Mouse (Mus musculus) liver, embryonic 12.5 days (tissue): ENCODE results near the gene Myrf. TPM values are rescaled to one million over a fixed set of nuclear protein-coding genes. Genes with fewer than 3 reads are reported as not detected.

Source experiments
- ATAC-seq: fragments of 200-750 bp; cut with Nextera tagmentation; 2 replicates; pipeline ENCODE4 v1.8.0; 2017; ENCODE audit warnings: moderate number of reproducible peaks, mild to moderate bottlenecking, moderate library complexity
- H3K27ac ChIP-seq: fragments of 300-500 bp; sonication (generic); 2 replicates; pipeline ENCODE4 v1.5.1; 2016; ENCODE audit warnings: mild to moderate bottlenecking
- H3K27me3 ChIP-seq: fragments of 300-500 bp; sonication (generic); replicated peaks from 2 replicates; pipeline ENCODE4 v1.6.1; 2016; ENCODE audit warnings: mild to moderate bottlenecking, moderate library complexity
- H3K36me3 ChIP-seq: fragments of 300-500 bp; sonication (generic); 2 replicates; pipeline ENCODE4 v1.6.1; 2016; ENCODE audit warnings: mild to moderate bottlenecking, moderate library complexity
- H3K4me1 ChIP-seq: fragments of 300-500 bp; sonication (generic); 2 replicates; pipeline ENCODE4 v1.6.1; 2016
- H3K4me2 ChIP-seq: fragments of 300-500 bp; sonication (generic); 2 replicates; pipeline ENCODE4 v1.6.1; 2016; ENCODE audit warnings: mild to moderate bottlenecking, moderate library complexity
- H3K4me3 ChIP-seq: fragments of 300-500 bp; sonication (generic); 2 replicates; pipeline ENCODE4 v1.5.1; 2016; ENCODE audit warnings: mild to moderate bottlenecking, moderate library complexity
- H3K9ac ChIP-seq: fragments of 300-500 bp; sonication (generic); 2 replicates; pipeline ENCODE4 v1.6.1; 2016; ENCODE audit warnings: mild to moderate bottlenecking, moderate library complexity
- H3K9me3 ChIP-seq: fragments of 300-500 bp; sonication (generic); replicated peaks from 2 replicates; pipeline ENCODE4 v1.6.1; 2016; ENCODE audit warnings: mild to moderate bottlenecking, moderate library complexity
- whole genome bisulfite sequencing: fragments of 180-500 bp; shearing (Covaris S2); methylation state at CpG from one replicate; pipeline ENCODE4 v1.1.7; 2016; ENCODE audit not compliant: insufficient replicate concordance; 5-methylcytosine and 5-hydroxymethylcytosine counted together
- polyA plus RNA-seq: library from polyadenylated mRNA; unstranded; fragments of >200 nt; fragmentation: Nextera tagmentation; extraction: Ambion mirVana; gene quantifications from 2 replicates; pipeline ENCODE4 v1.2.1, GENCODE M21; 2016

Myrf gene
- polyA plus RNA-seq, 1 experiment from 2014 or later: 6.6 TPM

- Histone ChIP-seq H3K9ac (no peak overlapping the region), H3K27ac (no peak overlapping the region), H3K4me1 (peaks cover 32% of the 10 kb centered on the region), H3K4me2 (no peak overlapping the region), H3K9me3 (no peaks in the 10 kb centered on the region), H3K36me3 (no peaks in the 10 kb centered on the region), H3K27me3 (peaks cover 18% of the 10 kb centered on the region), H3K4me3 (no peak overlapping the region)
- 34% methylated on average over 5 of the region's 5 CpGs for WGBS
- ATAC-seq: no peak
Measured at GRCm38 (mm10) chr19:10274056-10274455, 33.5 kb upstream of the Myrf start.

- H3K36me3 ChIP-seq: no peaks in the 10 kb centered on the region
- peak overlapping the region; percentile 19; the same call in 1 of the 2 replicates for H3K4me2 ChIP-seq
- peaks cover 25% of the 10 kb centered on the region for H3K4me1 ChIP-seq
- H3K9me3 ChIP-seq: no peaks in the 10 kb centered on the region
- ATAC-seq: no peak; the same call in 1 of the 2 replicates
- no peak overlapping the region for H3K9ac ChIP-seq
- 21% methylated on average over 11 of the region's 11 CpGs for WGBS
- no peak overlapping the region for H3K27ac ChIP-seq
- H3K27me3 ChIP-seq: peaks cover 16% of the 10 kb centered on the region
- H3K4me3 ChIP-seq: no peak overlapping the region
Measured at GRCm38 (mm10) chr19:10272746-10273145, 32.2 kb upstream of the Myrf start.

GRCm38 (mm10) chr19:10271592-10271991 lies 31.0 kb upstream of the Myrf start:
- H3K27me3 ChIP-seq: peaks cover 21% of the 10 kb centered on the region
- WGBS: 60% methylated on average over 7 of the region's 7 CpGs
- no peaks in the 10 kb centered on the region for H3K36me3 ChIP-seq
- no peak overlapping the region for H3K4me3 ChIP-seq
- no peak overlapping the region for H3K4me2 ChIP-seq
- H3K9ac ChIP-seq: no peak overlapping the region
- H3K4me1 ChIP-seq: peaks cover 28% of the 10 kb centered on the region
- no peaks in the 10 kb centered on the region for H3K9me3 ChIP-seq
- no peak for ATAC-seq
- no peak overlapping the region for H3K27ac ChIP-seq

- Histone ChIP-seq H3K9ac (no peak overlapping the region), H3K36me3 (no peaks in the 10 kb centered on the region), H3K4me3 (no peak overlapping the region), H3K4me2 (no peak overlapping the region), H3K27me3 (peaks cover 20% of the 10 kb centered on the region), H3K27ac (no peak overlapping the region), H3K4me1 (peaks cover 31% of the 10 kb centered on the region), H3K9me3 (no peaks in the 10 kb centered on the region)
- 74% methylated on average over 5 of the region's 5 CpGs for WGBS
- no peak for ATAC-seq
Measured at GRCm38 (mm10) chr19:10270356-10270755, 29.8 kb upstream of the Myrf start.

GRCm38 (mm10) chr19:10268851-10269250 lies 28.3 kb upstream of the Myrf start:
- H3K9ac ChIP-seq: no peak overlapping the region
- no peak for ATAC-seq
- WGBS: 67% methylated on average over 15 of the region's 15 CpGs
- no peaks in the 10 kb centered on the region for H3K36me3 ChIP-seq
- H3K9me3 ChIP-seq: no peaks in the 10 kb centered on the region
- H3K4me2 ChIP-seq: no peak overlapping the region
- no peak overlapping the region for H3K27ac ChIP-seq
- peaks cover 25% of the 10 kb centered on the region for H3K4me1 ChIP-seq
- H3K27me3 ChIP-seq: peaks cover 34% of the 10 kb centered on the region
- no peak overlapping the region for H3K4me3 ChIP-seq

GRCm38 (mm10) chr19:10267953-10268352 lies 27.4 kb upstream of the Myrf start:
- Histone ChIP-seq H3K9me3 (no peaks in the 10 kb centered on the region), H3K27me3 (peaks cover 41% of the 10 kb centered on the region), H3K4me3 (no peak overlapping the region), H3K27ac (no peak overlapping the region), H3K36me3 (no peaks in the 10 kb centered on the region), H3K9ac (no peak overlapping the region), H3K4me1 (peaks cover 20% of the 10 kb centered on the region), H3K4me2 (no peak overlapping the region)
- 72% methylated on average over 10 of the region's 10 CpGs for WGBS
- ATAC-seq: peak; percentile 53; the same call in 1 of the 2 replicates

- no peak overlapping the region for H3K4me3 ChIP-seq
- 0 out of 2 replicates have a peak, but pooled peaks have one; percentile 4 for ATAC-seq
- no peaks in the 10 kb centered on the region for H3K36me3 ChIP-seq
- H3K27me3 ChIP-seq: peaks cover 47% of the 10 kb centered on the region
- H3K4me1 ChIP-seq: peaks cover 13% of the 10 kb centered on the region; the same call in 1 of the 2 replicates
- peak overlapping the region; percentile 20 for H3K4me2 ChIP-seq
- no peak overlapping the region for H3K9ac ChIP-seq
- 20% methylated on average over 15 of the region's 15 CpGs for WGBS
- H3K9me3 ChIP-seq: no peaks in the 10 kb centered on the region
- no peak overlapping the region for H3K27ac ChIP-seq
Measured at GRCm38 (mm10) chr19:10267057-10267456, 26.5 kb upstream of the Myrf start.

GRCm38 (mm10) chr19:10266196-10266850 lies 25.8 kb upstream of the Myrf start:
- Histone ChIP-seq H3K4me1 (peaks cover 13% of the 10 kb centered on the region; the same call in 1 of the 2 replicates), H3K27ac (no peak overlapping the region), H3K4me3 (no peak overlapping the region), H3K36me3 (no peaks in the 10 kb centered on the region), H3K9ac (no peak overlapping the region), H3K27me3 (peaks cover 52% of the 10 kb centered on the region), H3K9me3 (no peaks in the 10 kb centered on the region), H3K4me2 (peak overlapping the region; percentile 20)
- WGBS: 22% methylated on average over 14 of the region's 14 CpGs
- 0 out of 2 replicates have a peak, but pooled peaks have one; percentile 19 for ATAC-seq

- Histone ChIP-seq H3K9ac (no peak overlapping the region), H3K27me3 (peaks cover 54% of the 10 kb centered on the region), H3K27ac (no peak overlapping the region), H3K4me2 (no peak overlapping the region), H3K9me3 (no peaks in the 10 kb centered on the region), H3K36me3 (no peaks in the 10 kb centered on the region), H3K4me1 (peaks cover 3% of the 10 kb centered on the region; the same call in 1 of the 2 replicates), H3K4me3 (no peak overlapping the region)
- whole genome bisulfite sequencing: 50% methylated on average over 7 of the region's 7 CpGs
- no peak for ATAC-seq
Measured at GRCm38 (mm10) chr19:10261369-10261768, 20.8 kb upstream of the Myrf start.

GRCm38 (mm10) chr19:10258279-10259011 lies 17.9 kb upstream of the Myrf start:
- H3K9ac ChIP-seq: no peak overlapping the region
- ATAC-seq: peak; percentile 53
- no peaks in the 10 kb centered on the region for H3K36me3 ChIP-seq
- H3K27me3 ChIP-seq: peaks cover 38% of the 10 kb centered on the region
- 14% methylated on average over 6 of the region's 6 CpGs for WGBS
- no peak overlapping the region for H3K27ac ChIP-seq
- no peaks in the 10 kb centered on the region for H3K4me1 ChIP-seq
- no peak overlapping the region for H3K4me3 ChIP-seq
- no peaks in the 10 kb centered on the region for H3K9me3 ChIP-seq
- no peak overlapping the region for H3K4me2 ChIP-seq

GRCm38 (mm10) chr19:10248128-10248527 lies 7.6 kb upstream of the Myrf start:
- H3K9ac ChIP-seq: no peak overlapping the region
- peaks cover 3% of the 10 kb centered on the region; the same call in 1 of the 2 replicates for H3K4me1 ChIP-seq
- no peak overlapping the region for H3K4me2 ChIP-seq
- no peak overlapping the region for H3K4me3 ChIP-seq
- H3K36me3 ChIP-seq: no peaks in the 10 kb centered on the region
- peaks cover 39% of the 10 kb centered on the region for H3K27me3 ChIP-seq
- WGBS: 54% methylated on average over 20 of the region's 20 CpGs
- ATAC-seq: no peak
- H3K9me3 ChIP-seq: no peaks in the 10 kb centered on the region
- no peak overlapping the region for H3K27ac ChIP-seq

GRCm38 (mm10) chr19:10247165-10247564 lies 6.6 kb upstream of the Myrf start:
- no peak overlapping the region for H3K9ac ChIP-seq
- WGBS: 17% methylated on average over 6 of the region's 6 CpGs

More at GRCm38 (mm10) chr19:10247165-10247564, 6.6 kb upstream of the Myrf start:
- Histone ChIP-seq H3K4me1 (peaks cover 3% of the 10 kb centered on the region; the same call in 1 of the 2 replicates), H3K27me3 (peaks cover 43% of the 10 kb centered on the region), H3K4me2 (no peak overlapping the region), H3K4me3 (no peak overlapping the region), H3K36me3 (no peaks in the 10 kb centered on the region), H3K27ac (no peak overlapping the region), H3K9me3 (no peaks in the 10 kb centered on the region)
- no peak for ATAC-seq
